Mouse (Mus musculus) hindbrain, embryonic 16.5 days (tissue): ENCODE results near the gene Tmsb15a. TPM values are rescaled to one million over a fixed set of nuclear protein-coding genes. Genes with fewer than 3 reads are reported as not detected.

Experiments used
- ATAC-seq: fragments of 200-750 bp; cut with Nextera tagmentation; 2 replicates; pipeline ENCODE4 v1.8.0; 2017; ENCODE audit warnings: moderate TSS enrichment, moderate library complexity
- H3K27ac ChIP-seq: fragments of 300-500 bp; sonication (generic); 2 replicates; pipeline ENCODE4 v1.5.1; 2014; ENCODE audit warnings: low read depth, mild to moderate bottlenecking, control low read depth, low read length, moderate library complexity
- H3K27me3 ChIP-seq: fragments of 300-500 bp; sonication (generic); replicated peaks from 2 replicates; pipeline ENCODE4 v1.6.1; 2014; ENCODE audit warnings: low read length; ENCODE audit not compliant: control insufficient read depth, insufficient read depth
- H3K36me3 ChIP-seq: fragments of 300-500 bp; sonication (generic); 2 replicates; pipeline ENCODE4 v1.6.1; 2014; ENCODE audit warnings: mild to moderate bottlenecking, low read length, moderate library complexity, mixed read lengths; ENCODE audit not compliant: control insufficient read depth, insufficient read depth
- H3K4me1 ChIP-seq: fragments of 300-500 bp; sonication (generic); 2 replicates; pipeline ENCODE4 v1.6.1; 2014; ENCODE audit warnings: low read depth, low read length; ENCODE audit not compliant: control insufficient read depth, insufficient read depth
- H3K4me2 ChIP-seq: fragments of 300-500 bp; sonication (generic); 2 replicates; pipeline ENCODE4 v1.6.1; 2014; ENCODE audit warnings: mild to moderate bottlenecking, low read length, control low read depth, moderate library complexity
- H3K4me3 ChIP-seq: fragments of 300-500 bp; sonication (generic); 2 replicates; pipeline ENCODE4 v1.5.1; 2014; ENCODE audit warnings: mild to moderate bottlenecking, low read length, control low read depth, moderate library complexity
- H3K9ac ChIP-seq: fragments of 300-500 bp; sonication (generic); 2 replicates; pipeline ENCODE4 v1.6.1; 2014; ENCODE audit warnings: low read depth, mild to moderate bottlenecking, control low read depth, low read length, moderate library complexity
- H3K9me3 ChIP-seq: fragments of 300-500 bp; sonication (generic); 2 replicates; pipeline ENCODE4 v1.6.1; 2014; ENCODE audit warnings: mild to moderate bottlenecking, low read length, moderate library complexity; ENCODE audit not compliant: control insufficient read depth
- WGBS: fragments of 180-500 bp; shearing (Covaris S2); extraction: QIAGEN DNeasy Blood & Tissue Kit; methylation state at CpG from one replicate; pipeline ENCODE4 v1.1.7; 2014; 5-methylcytosine and 5-hydroxymethylcytosine counted together
- microRNA-seq: library from miRNA; unstranded; fragments of <30 nt; microRNA quantifications from one replicate; pipeline ENCODE4, GENCODE M21; 2017
- polyA plus RNA-seq: library from polyadenylated mRNA; unstranded; fragments of >200 nt; fragmentation: Nextera tagmentation; extraction: Ambion mirVana; gene quantifications from 2 replicates; pipeline ENCODE4 v1.2.1, GENCODE M21; 2015

Tmsb15a gene
- polyA plus RNA-seq, 1 experiment from 2014 or later = not detected

GRCm38 (mm10) chrX:135712845-135713244 lies 12.2 kb downstream of the Tmsb15a start:
- H3K9me3 ChIP-seq = no peaks in the 10 kb centered on the region
- 90% methylated on average over 2 of the region's 2 CpGs for WGBS
- no peak overlapping the region for H3K4me2 ChIP-seq
- no peaks in the 10 kb centered on the region for H3K27me3 ChIP-seq
- H3K9ac ChIP-seq = no peak overlapping the region
- no peaks in the 10 kb centered on the region for H3K36me3 ChIP-seq
- no peak overlapping the region for H3K4me3 ChIP-seq
- no peaks in the 10 kb centered on the region for H3K4me1 ChIP-seq
- no peak for ATAC-seq
- no peak overlapping the region for H3K27ac ChIP-seq

GRCm38 (mm10) chrX:135704349-135704748 lies 20.7 kb downstream of the Tmsb15a start:
- Histone ChIP-seq H3K36me3 (no peaks in the 10 kb centered on the region), H3K9ac (no peak overlapping the region), H3K4me1 (no peaks in the 10 kb centered on the region), H3K9me3 (no peaks in the 10 kb centered on the region), H3K27ac (no peak overlapping the region), H3K27me3 (no peaks in the 10 kb centered on the region), H3K4me3 (no peak overlapping the region), H3K4me2 (no peak overlapping the region)
- 41% methylated on average over 2 of the region's 2 CpGs for WGBS
- no peak for ATAC-seq

DNA sequence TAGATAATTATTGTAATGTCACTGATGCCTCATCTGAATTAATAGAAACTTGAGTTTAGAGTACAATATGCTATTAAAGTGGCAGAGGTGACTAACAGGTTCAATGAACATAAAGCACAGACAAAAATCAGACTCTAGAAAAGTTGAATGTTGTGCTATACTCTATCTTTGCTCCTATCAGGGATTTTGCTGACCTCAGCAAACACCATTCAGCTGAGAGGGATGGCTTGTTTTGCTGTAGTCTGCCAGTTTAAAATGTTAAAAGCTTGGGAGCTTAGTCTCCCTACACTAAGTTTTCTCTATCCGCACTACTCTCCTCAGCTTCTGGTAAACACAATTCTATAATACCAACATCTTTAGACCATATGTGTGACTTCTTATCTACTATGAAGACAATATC lies 21.9 kb downstream of the Tmsb15a start:
- H3K36me3 ChIP-seq = no peaks in the 10 kb centered on the region
- H3K4me1 ChIP-seq = no peaks in the 10 kb centered on the region
- no peak overlapping the region for H3K4me2 ChIP-seq
- H3K27ac ChIP-seq = no peak overlapping the region
- H3K9me3 ChIP-seq = no peaks in the 10 kb centered on the region
- H3K4me3 ChIP-seq = no peak overlapping the region
- 93% methylated on average over 1 of the region's 1 CpGs for WGBS
- ATAC-seq = no peak
- H3K9ac ChIP-seq = no peak overlapping the region
- no peaks in the 10 kb centered on the region for H3K27me3 ChIP-seq

DNA sequence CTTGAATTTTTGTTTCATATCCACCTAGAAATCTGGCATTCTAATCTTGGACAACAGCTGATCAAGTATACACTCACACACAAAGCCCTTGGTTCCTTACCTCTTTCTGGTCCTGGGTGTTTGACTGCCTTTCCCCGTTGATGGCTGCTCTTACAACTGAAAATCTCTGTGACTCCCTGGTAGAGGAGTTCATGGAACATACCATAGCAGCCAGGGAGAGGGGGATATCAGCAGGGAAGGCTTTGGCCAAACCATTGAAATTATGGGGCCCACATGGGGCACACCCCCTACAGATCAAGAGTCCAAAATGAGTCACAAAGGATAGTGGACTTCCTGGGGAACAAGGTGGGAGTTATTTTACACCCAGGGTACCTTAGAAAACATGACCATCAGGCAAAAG lies 31.4 kb downstream of the Tmsb15a start, which contains the start of gene Tcp11x2:
Gene Tcp11x2, minus strand, starts transcription at position 158 of the 400 bp plus-strand sequence.
- no peaks in the 10 kb centered on the region for H3K27me3 ChIP-seq
- no peaks in the 10 kb centered on the region for H3K4me1 ChIP-seq
- H3K4me3 ChIP-seq = no peak within 1 kb of the TSS
- H3K4me2 ChIP-seq = no peak within 1 kb of the TSS
- no peak within 1 kb of the TSS for H3K9ac ChIP-seq
- H3K9me3 ChIP-seq = no peaks in the 10 kb centered on the region
- no peak for ATAC-seq
- WGBS = 70% methylated on average over 1 of the region's 1 CpGs
- no peaks in the 10 kb centered on the region for H3K36me3 ChIP-seq
- no peak within 1 kb of the TSS for H3K27ac ChIP-seq

DNA sequence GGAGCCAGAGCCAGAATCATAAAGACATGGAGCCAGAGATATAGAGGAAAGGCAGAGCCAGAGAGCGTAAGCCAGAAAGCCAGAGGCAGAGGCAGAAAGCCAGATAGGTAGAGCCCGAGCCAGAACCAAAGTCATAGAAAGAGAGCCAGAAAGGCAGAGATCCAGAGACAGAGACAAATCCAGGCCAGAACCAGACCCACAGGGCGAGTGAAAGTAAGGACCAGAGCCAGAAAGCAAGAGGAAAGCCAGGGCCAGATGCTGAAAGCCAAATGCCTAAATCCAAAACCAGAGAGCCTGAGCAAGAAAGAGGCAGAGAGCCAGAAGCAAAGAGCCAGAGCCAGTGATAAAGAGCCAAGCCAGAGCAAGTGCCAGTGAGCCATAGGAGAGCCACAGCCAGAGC lies 37.3 kb downstream of the Tmsb15a start:
- 72% methylated on average over 3 of the region's 3 CpGs for WGBS
- Histone ChIP-seq H3K27me3 (no peaks in the 10 kb centered on the region), H3K36me3 (no peaks in the 10 kb centered on the region), H3K9me3 (no peaks in the 10 kb centered on the region), H3K9ac (no peak overlapping the region), H3K4me2 (no peak overlapping the region), H3K4me3 (no peak overlapping the region), H3K27ac (no peak overlapping the region), H3K4me1 (no peaks in the 10 kb centered on the region)
- no peak for ATAC-seq

GRCm38 (mm10) chrX:135681858-135682257 lies 43.2 kb downstream of the Tmsb15a start:
- H3K9me3 ChIP-seq = no peaks in the 10 kb centered on the region
- no peaks in the 10 kb centered on the region for H3K36me3 ChIP-seq
- no peak overlapping the region for H3K4me3 ChIP-seq
- ATAC-seq = no peak
- 70% methylated on average over 2 of the region's 2 CpGs for WGBS
- H3K27ac ChIP-seq = no peak overlapping the region
- no peaks in the 10 kb centered on the region for H3K27me3 ChIP-seq
- no peak overlapping the region for H3K9ac ChIP-seq
- no peak overlapping the region for H3K4me2 ChIP-seq
- H3K4me1 ChIP-seq = no peaks in the 10 kb centered on the region

Small RNAs within 50 kb of the gene (microRNA-seq; reads per million reads assigned to microRNA genes)
- gene Mir7646 = not detected

Other genes with a start within 250 kb of the Tmsb15a start
- gene AV320801, start 230.7 kb downstream of the Tmsb15a start, polyA plus RNA-seq = not detected in 2 replicates
- gene Nxf7, start 126.5 kb downstream of the Tmsb15a start, polyA plus RNA-seq = 0.19 TPM in 1 of 2 replicates, not detected in the other
- not detected in 2 replicates for gene Prame, start 97.6 kb downstream of the Tmsb15a start, polyA plus RNA-seq
- gene Tcp11x2, start 31.5 kb downstream of the Tmsb15a start, polyA plus RNA-seq = not detected in 2 replicates
- 12.0 and 13.2 TPM in 2 replicates for gene Armcx5, start 17.5 kb upstream of the Tmsb15a start, polyA plus RNA-seq
- gene Gprasp1, start 17.5 kb upstream of the Tmsb15a start, polyA plus RNA-seq = 236 and 260 TPM in 2 replicates
- gene Bhlhb9, start 72.3 kb upstream of the Tmsb15a start, polyA plus RNA-seq = 114 and 120 TPM in 2 replicates
- gene Gprasp2, start 113.8 kb upstream of the Tmsb15a start, polyA plus RNA-seq = 238 and 242 TPM in 2 replicates